Mouse (Mus musculus) C2C12 (cell line): ENCODE results near the gene Rnf144a.

ENCODE experiments used
- CTCF ChIP-seq: IDR thresholded peaks from one replicate; pipeline ENCODE4 v1.5.1; 2011; ENCODE audit not compliant: control insufficient read depth, insufficient read depth, insufficient read length
- USF1 ChIP-seq: IDR thresholded peaks from one replicate; pipeline ENCODE4 v1.6.1; 2011; ENCODE audit warnings: low read depth, mild to moderate bottlenecking, control low read depth, moderate library complexity

DNA sequence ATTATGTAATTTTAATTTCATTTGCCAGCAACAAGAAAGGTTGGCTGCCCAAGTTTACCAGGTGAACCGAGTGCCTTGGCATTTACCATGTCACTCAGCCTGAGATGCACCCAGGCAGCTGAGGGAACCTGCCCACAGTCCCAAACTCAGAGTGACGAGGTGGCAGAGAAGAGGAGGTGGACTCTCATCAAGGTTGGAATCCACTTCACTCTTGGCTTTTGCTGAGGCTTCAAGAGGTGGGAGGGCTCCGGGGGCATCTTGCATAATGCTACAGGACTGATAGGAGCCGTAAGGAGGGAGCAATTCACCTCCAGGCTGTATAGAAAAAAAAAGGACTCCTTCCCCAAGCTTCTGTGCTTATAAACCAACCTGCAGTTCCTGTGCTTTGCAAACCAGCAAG lies 48.7 kb downstream of the Rnf144a start:
- no peak for TF ChIP-seq USF1
- no peak for TF ChIP-seq CTCF
